Mouse (Mus musculus) limb, embryonic 14.5 days (tissue): ENCODE data around the gene Arhgap9. TPM values are rescaled to one million over a fixed set of nuclear protein-coding genes. Genes with fewer than 3 reads are reported as not detected.
A peak's percentile ranks its signal among the peaks of the same experiment; 100 is the strongest.

Experiments used
- ATAC-seq: fragments of 200-750 bp; cut with Nextera tagmentation; 2 replicates; pipeline ENCODE4 v1.8.0; 2017; ENCODE audit warnings: low read depth, moderate number of reproducible peaks, moderate TSS enrichment; ENCODE audit not compliant: low FRiP score
- DNase-seq: peaks from one replicate; pipeline ENCODE4 v3.0.0-alpha.2; 2015; ENCODE audit warnings: low spot score
- H3K27ac ChIP-seq: fragments of 300-500 bp; sonication (generic); replicated peaks from 2 replicates; pipeline ENCODE4 v1.5.1; 2014; ENCODE audit warnings: low read depth, mild to moderate bottlenecking, low read length, moderate library complexity, mixed read lengths
- H3K27me3 ChIP-seq: fragments of 300-500 bp; sonication (generic); 2 replicates; pipeline ENCODE4 v1.6.1; 2014; ENCODE audit warnings: low read length, mixed read lengths; ENCODE audit not compliant: control insufficient read depth, insufficient read depth
- H3K36me3 ChIP-seq: fragments of 300-500 bp; sonication (generic); 2 replicates; pipeline ENCODE4 v1.6.1; 2014; ENCODE audit warnings: mild to moderate bottlenecking, low read length, moderate library complexity, mixed read lengths; ENCODE audit not compliant: control insufficient read depth, insufficient read depth
- H3K4me1 ChIP-seq: fragments of 300-500 bp; sonication (generic); 2 replicates; pipeline ENCODE4 v1.6.1; 2014; ENCODE audit warnings: antibody characterized with exemption, low read length, mixed read lengths; ENCODE audit not compliant: control insufficient read depth, insufficient read depth
- H3K4me2 ChIP-seq: fragments of 300-500 bp; sonication (generic); replicated peaks from 2 replicates; pipeline ENCODE4 v1.6.1; 2014; ENCODE audit warnings: low read depth, mild to moderate bottlenecking, low read length, moderate library complexity; ENCODE audit not compliant: severe bottlenecking
- H3K4me3 ChIP-seq: fragments of 300-500 bp; sonication (generic); replicated peaks from 2 replicates; pipeline ENCODE4 v1.5.1; 2014; ENCODE audit warnings: low read length
- H3K9ac ChIP-seq: fragments of 300-500 bp; sonication (generic); 2 replicates; pipeline ENCODE4 v1.6.1; 2014; ENCODE audit warnings: mild to moderate bottlenecking, low read depth, low read length, moderate library complexity; ENCODE audit not compliant: severe bottlenecking
- H3K9me3 ChIP-seq: fragments of 300-500 bp; sonication (generic); 2 replicates; pipeline ENCODE4 v1.6.1; 2016; ENCODE audit warnings: low read length; ENCODE audit not compliant: control insufficient read depth
- POLR2A ChIP-seq: fragments of 200-500 bp; IDR thresholded peaks from 2 replicates; pipeline ENCODE4 v1.8.0; 2012; ENCODE audit warnings: inconsistent platforms, mild to moderate bottlenecking, moderate library complexity, borderline replicate concordance; ENCODE audit not compliant: insufficient read depth, insufficient read length; ENCODE audit errors: extremely low read depth
- WGBS: fragments of 180-500 bp; shearing (Covaris S2); extraction: QIAGEN DNeasy Blood & Tissue Kit; methylation state at CpG from one replicate; pipeline ENCODE4 v1.1.7; 2014; 5-methylcytosine and 5-hydroxymethylcytosine counted together
- polyA plus RNA-seq, 2 experiments: library from polyadenylated mRNA; depleted of rRNA in 1 of 2; stranded (reverse) in 1 of 2; unstranded in 1 of 2; fragments of >200 nt; fragmentation: Nextera tagmentation in 1 of 2; extraction: Ambion mirVana in 1 of 2; gene quantifications; 2 replicates each; pipeline versions ENCODE4 v1.2.1 to v1.2.3; 2012 to 2014

Gene Arhgap9
- polyA plus RNA-seq, 2 experiments, result 5.5 to 5.6 TPM

GRCm38 (mm10) chr10:127339683-127340576 is 18.2 kb downstream of the Arhgap9 start:
- peaks cover 29% of the 10 kb centered on the region for H3K36me3 ChIP-seq
- no peak for TF ChIP-seq POLR2A
- H3K4me3 ChIP-seq, result peak overlapping the region; percentile 50
- ATAC-seq (peak; percentile 62), DNase-seq (peak; percentile 79)
- no peaks in the 10 kb centered on the region for H3K4me1 ChIP-seq
- H3K9ac ChIP-seq, result peak overlapping the region; percentile 59
- no peaks in the 10 kb centered on the region for H3K9me3 ChIP-seq
- under 1% methylated on average over 40 of the region's 42 CpGs for WGBS
- peak overlapping the region; percentile 95 for H3K27ac ChIP-seq
- H3K4me2 ChIP-seq, result peak overlapping the region; percentile 92
- no peaks in the 10 kb centered on the region for H3K27me3 ChIP-seq

- Histone ChIP-seq H3K9ac (peak overlapping the region; percentile 59), H3K36me3 (peaks cover 22% of the 10 kb centered on the region; the same call in 1 of the 2 replicates), H3K9me3 (no peaks in the 10 kb centered on the region), H3K4me3 (peak overlapping the region; percentile 50), H3K27ac (peak overlapping the region; percentile 95), H3K4me2 (peak overlapping the region; percentile 92), H3K4me1 (no peaks in the 10 kb centered on the region), H3K27me3 (no peaks in the 10 kb centered on the region)
- DNase-seq (peak; percentile 44), ATAC-seq (no peak)
- no peak for TF ChIP-seq POLR2A
- WGBS, result under 1% methylated on average over 23 of the region's 27 CpGs
Measured at GRCm38 (mm10) chr10:127340577-127341359, 19.0 kb downstream of the Arhgap9 start.

DNA sequence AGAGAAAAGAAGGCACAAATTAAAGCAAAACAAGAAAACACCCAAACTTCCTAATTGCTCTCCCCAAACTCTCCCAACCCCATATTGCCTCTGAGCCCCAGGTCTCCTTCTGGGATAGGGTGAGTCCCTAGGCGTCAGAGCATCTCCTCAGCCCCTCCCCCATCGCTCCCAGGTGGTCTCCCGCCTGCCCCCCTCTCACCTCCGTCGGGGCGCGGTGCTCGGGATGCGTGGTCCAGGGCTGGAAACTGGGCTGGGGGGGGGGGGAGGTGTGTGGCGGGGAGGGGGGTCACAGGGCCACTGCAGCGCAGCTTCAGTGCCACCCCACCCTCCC is 19.6 kb downstream of the Arhgap9 start:
- DNase-seq, result no peak
- 0% methylated on average over 8 of the region's 11 CpGs for WGBS

GRCm38 (mm10) chr10:127341891-127342639 is 20.3 kb downstream of the Arhgap9 start, which contains the start of gene Gli1:
Gli1 (minus strand) TSS chr10:127341974.
- no peaks in the 10 kb centered on the region for H3K27me3 ChIP-seq
- 0 out of 2 replicates have a peak, but pooled peaks cover 9% of the 10 kb centered on the region for H3K36me3 ChIP-seq
- DNase-seq (peak; percentile 85), ATAC-seq (peak; percentile 36)
- no peaks in the 10 kb centered on the region for H3K4me1 ChIP-seq
- no peak for TF ChIP-seq POLR2A
- WGBS, result under 1% methylated on average over 29 of the region's 29 CpGs
- peak within 1 kb of the TSS; percentile 59 for H3K9ac ChIP-seq
- H3K27ac ChIP-seq, result peak within 1 kb of the TSS; percentile 95
- H3K4me2 ChIP-seq, result peak within 1 kb of the TSS; percentile 92
- no peaks in the 10 kb centered on the region for H3K9me3 ChIP-seq
- H3K4me3 ChIP-seq, result peak within 1 kb of the TSS; percentile 50

More for the DNA sequence above, 19.6 kb downstream of the Arhgap9 start:
- Histone ChIP-seq H3K4me3 (peak overlapping the region; percentile 50), H3K4me1 (no peaks in the 10 kb centered on the region), H3K27me3 (no peaks in the 10 kb centered on the region), H3K36me3 (peaks cover 16% of the 10 kb centered on the region; the same call in 1 of the 2 replicates), H3K27ac (peak overlapping the region; percentile 95), H3K9ac (peak overlapping the region; percentile 59), H3K9me3 (no peaks in the 10 kb centered on the region), H3K4me2 (peak overlapping the region; percentile 92)
- no peak for TF ChIP-seq POLR2A
- ATAC-seq, result no peak
